Mouse (Mus musculus) regulatory T cell (primary cell): ENCODE results near the gene Golga3.

ENCODE experiments used
- in situ Hi-C: fragments of 300-600 bp; cut with MboI, MseI; formaldehyde crosslinking; loops from one replicate; pipeline ENCODE4 v1.15.1; 2025; ENCODE audit warnings: high pct_unique_total_duplicates

Golga3 gene

GRCm38 (mm10) chr5:110230780-110231461, 54.4 kb downstream of the Golga3 start, which contains the start of gene Ankle2:
Ankle2 (plus strand) TSS chr5:110231004.
- in situ Hi-C loops: no loop called here

- in situ Hi-C loops: no loop called here
These were observed 55.1 kb downstream of the Golga3 start for GRCm38 (mm10) chr5:110231638-110232037.

GRCm38 (mm10) chr5:110232346-110232745, 55.8 kb downstream of the Golga3 start:
- in situ Hi-C loops: no loop called here

- in situ Hi-C loops: no loop called here
These were observed 67.6 kb downstream of the Golga3 start for GRCm38 (mm10) chr5:110244091-110244490.

- in situ Hi-C loops: no loop called here
These were observed 90.4 kb downstream of the Golga3 start for GRCm38 (mm10) chr5:110266941-110267340.

GRCm38 (mm10) chr5:110269141-110270101, 92.9 kb downstream of the Golga3 start, which contains the start of gene Pgam5:
Pgam5 (minus strand) TSS chr5:110269913.
- in situ Hi-C loops: no loop called here

- in situ Hi-C loops: no loop called here
These were observed 93.7 kb downstream of the Golga3 start for GRCm38 (mm10) chr5:110270242-110270641.

GRCm38 (mm10) chr5:110274147-110274546, 97.6 kb downstream of the Golga3 start:
- in situ Hi-C loops: no loop called here

GRCm38 (mm10) chr5:110274846-110275245, 98.3 kb downstream of the Golga3 start:
- in situ Hi-C loops: no loop called here
